Mouse (Mus musculus) embryo, embryonic 11 days (tissue): ENCODE results near the gene Suclg1.

Source experiments
- DNase-seq: peaks from one replicate; pipeline ENCODE4 v3.0.0-alpha.2; 2015

Suclg1 gene

DNA sequence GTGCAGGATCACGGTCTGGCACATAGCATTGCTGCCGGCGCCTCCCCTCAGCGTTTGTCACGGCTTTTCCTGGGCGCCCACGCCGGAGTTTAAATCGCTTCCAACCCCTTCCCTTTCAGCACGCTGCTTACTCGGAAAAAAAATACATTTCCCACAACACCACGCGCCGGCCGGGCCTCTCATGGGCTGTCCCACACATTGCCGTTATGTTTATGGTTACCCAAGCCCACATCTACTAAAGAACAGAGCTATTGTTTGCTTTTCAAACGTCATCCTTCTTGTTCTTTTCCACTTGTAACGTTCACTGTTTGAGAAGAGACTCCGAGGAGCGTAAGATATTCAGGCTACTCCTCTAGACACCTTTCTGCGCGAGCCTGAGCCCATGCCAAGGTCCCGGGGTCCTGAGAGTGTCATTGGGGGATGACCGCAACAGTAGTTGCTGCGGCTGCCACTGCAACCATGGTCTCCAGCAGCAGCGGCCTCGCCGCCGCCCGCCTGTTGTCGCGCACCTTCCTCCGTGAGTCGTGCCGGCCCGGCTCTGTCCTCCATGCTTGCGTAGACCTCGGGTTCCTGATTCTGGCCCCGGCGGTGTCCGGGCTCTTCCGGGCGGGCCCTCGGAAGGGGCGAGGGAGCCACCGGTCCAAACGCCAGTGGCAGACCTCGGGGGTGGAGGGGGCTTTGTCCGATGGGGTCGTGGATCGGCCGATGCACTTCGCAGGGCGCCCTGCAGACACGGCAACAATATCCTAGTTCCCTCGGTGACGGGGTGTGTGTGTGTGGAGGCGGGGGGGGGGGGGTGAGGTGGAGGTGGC is at the start of gene Suclg1:
Gene Suclg1 (plus strand): TSS at position 146 of the 812 bp plus-strand sequence.
- peak; percentile 93 for DNase-seq

DNA sequence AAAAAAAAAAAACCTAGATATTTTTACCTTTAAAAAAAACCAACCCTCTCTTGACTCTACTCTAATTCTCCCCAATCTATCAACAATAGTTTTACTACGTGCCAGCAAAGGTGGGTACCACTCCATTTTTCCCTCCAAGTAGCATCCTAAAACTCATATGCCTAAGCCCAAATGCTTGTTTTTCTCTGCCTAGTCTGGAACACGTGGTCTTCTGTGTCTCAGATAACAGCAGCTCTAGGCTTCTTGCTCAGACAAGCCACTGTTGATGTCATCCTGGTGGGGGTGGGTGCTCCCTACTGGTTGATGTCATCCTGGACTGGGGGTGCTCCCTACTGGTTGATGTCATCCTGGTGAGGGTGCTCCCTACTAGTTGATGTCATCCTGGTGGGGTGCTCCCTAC is 44.5 kb upstream of the Suclg1 start:
- DNase-seq = no peak

DNA sequence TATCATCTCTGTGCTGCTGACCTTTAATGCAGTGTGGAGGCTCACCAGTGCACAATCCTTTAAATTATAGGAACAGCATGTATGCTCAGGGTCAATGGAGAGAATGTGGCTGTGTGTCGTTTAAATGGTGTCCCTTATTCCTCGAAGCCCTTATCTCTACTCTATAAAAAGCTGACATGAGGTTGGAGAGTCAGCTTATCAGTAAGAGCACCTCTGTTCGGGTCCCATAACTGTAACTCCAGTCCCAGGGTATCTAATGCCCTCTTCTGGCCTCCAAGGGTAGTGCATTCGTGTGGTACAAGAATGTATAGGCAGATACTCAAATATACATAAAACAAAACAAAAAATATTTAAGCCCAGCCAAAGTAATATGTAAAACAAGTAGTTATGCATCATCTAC is 43.2 kb upstream of the Suclg1 start:
- no peak for DNase-seq

DNA sequence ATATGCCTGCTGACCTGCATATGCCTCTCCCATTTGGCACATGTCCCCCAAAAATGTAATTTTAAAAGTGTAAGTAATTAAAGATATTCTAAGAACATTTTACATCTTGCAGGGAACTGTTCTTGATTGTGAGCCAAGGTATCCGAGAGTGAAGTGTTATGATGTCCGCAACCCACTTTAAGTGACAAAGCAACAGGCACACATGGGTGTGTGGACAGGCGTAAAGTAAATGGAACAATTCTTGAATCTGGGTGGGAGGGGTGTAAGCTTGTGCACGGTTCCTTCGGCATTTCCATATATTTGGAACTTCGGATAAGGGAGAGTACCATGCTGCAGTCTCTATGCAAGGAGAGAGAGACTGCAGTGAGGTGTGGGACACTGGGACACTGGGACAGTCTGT is 38.6 kb upstream of the Suclg1 start:
- DNase-seq = no peak

DNA sequence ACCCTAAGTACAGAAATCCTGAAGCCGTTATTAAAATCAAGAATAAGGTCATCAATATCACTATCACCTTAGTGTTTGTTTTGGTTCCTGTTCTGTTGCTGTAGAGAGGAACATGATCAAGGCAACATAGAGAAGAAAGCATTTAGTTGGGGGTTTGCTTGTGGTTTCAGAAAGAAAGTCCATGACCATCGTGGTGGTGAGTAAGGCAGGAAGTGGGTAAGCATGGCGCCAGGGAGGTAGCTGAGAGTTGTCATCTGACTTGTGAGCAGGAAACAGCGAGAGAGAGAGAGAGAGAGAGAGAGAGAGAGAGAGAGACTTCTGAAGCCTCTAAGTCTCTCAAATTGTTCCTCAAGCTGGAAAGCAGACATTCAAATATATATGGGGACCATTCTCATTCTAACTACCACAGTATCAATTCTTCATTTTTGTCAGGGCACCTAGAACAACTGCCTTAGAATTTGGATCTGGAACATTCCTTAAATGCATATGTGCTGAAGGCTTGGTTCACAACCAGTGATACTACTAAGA is 37.7 kb upstream of the Suclg1 start:
- no peak for DNase-seq

DNA sequence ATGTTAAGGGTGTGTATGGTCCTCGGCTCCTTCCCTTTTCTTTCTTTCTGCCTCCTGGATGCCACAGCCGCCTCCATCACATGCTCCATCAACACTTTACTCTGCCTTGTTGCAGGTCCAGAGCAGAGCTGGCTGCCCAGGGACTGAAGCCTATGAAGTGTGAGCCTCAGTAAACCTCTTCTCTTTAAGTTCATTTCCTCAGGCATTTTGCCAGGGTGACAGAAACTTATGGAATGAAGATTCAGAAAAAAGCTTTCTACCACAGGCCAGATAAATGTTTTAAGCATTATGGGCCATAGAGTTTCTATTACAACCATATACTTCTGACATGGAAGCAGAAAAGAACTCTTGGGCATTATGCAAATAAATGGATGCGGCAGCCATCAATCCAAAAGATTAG is 37.1 kb upstream of the Suclg1 start:
- no peak for DNase-seq

DNA sequence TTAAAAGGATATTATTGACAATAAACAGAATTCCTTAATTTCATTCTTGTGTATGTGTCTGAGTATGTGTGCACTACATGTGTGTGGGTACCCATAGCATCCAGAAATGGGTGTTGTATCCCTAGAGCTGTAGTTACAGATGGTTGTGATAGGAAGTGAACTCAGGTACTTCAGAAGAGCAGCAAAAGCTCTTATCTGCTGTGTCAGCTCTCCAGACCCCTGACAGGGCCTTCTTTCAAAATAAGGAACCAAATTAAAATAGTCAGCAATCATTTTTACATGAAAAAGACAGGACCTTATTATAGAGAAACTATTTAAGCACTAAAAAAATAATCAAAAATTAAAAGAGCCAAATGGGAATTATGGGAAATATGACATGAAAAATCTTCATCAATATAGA is 36.6 kb upstream of the Suclg1 start:
- no peak for DNase-seq

DNA sequence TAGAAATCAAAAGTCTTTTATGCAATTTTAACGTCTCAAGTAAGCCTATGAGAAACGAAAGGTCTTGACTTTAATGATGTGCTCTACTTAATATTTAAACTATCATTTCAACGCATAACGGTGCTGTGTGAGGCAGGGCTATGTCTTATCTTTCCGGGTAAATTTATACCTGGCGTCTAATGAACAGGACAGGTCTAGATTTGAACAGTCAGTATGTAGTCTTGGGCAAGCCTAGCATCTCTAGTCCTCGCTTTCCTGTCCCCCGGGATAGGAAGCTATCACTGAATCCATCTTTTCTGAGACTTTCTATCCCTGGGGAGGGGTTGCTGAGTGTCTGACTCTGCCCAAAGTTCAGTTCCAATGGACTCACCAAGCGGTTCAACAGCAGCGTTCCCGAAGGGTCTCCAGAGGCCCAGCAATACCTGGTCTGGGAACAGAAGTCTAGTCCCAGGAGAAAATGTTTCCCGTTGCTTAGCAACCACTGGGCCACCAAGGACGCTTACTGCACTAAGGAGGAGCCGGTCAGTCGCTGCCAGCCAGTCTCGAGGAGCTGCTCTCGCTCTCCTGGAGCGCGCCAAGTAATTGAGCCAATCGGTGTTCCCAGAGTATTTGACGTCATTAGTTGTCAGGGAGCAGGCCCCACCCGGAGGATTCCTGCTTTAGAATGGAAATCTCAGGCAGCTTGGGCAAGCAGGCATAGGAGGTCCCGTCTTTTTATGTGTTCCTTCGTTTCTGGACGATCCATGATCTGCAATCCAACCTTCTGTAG is 26.8 kb upstream of the Suclg1 start, which contains the start of gene Dnah6:
Gene Dnah6 (minus strand): TSS at position 463 of the 769 bp plus-strand sequence.
- peak; percentile 93 for DNase-seq

DNA sequence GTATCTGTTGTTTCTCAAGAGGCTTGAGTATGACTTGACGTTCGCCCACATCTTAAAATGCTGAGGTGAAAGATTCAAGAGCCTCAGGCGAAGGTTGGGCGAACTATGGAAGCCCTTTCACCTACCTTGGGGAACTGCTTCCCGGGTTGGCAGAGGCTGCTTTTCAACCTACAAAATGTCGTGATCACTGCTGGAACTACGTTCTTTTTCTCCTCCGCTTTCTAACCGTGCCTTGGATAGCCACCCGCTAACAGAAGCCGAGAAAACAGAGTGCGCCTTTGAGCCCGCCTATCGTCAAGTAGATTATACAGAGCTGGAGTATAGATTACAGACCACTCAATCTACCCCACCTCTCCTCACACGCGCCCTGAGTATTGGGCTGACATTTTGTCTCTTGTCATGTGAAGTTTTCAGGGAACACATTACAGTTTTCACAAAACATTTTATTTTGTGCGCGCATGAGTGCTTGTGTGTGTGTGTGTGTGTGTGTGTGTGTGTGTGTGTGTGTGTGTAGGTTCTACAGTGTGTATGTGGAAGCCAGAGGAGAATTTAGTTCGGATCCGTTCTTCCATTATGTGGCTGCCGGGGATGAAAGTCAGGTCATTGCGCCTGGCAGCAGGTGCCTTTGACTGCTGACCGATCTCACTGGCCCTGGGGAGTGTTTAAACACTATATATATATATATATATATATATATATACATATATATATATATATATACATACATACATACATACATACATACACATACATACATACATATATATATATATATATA is 26.0 kb upstream of the Suclg1 start:
- DNase-seq = peak; percentile 16

DNA sequence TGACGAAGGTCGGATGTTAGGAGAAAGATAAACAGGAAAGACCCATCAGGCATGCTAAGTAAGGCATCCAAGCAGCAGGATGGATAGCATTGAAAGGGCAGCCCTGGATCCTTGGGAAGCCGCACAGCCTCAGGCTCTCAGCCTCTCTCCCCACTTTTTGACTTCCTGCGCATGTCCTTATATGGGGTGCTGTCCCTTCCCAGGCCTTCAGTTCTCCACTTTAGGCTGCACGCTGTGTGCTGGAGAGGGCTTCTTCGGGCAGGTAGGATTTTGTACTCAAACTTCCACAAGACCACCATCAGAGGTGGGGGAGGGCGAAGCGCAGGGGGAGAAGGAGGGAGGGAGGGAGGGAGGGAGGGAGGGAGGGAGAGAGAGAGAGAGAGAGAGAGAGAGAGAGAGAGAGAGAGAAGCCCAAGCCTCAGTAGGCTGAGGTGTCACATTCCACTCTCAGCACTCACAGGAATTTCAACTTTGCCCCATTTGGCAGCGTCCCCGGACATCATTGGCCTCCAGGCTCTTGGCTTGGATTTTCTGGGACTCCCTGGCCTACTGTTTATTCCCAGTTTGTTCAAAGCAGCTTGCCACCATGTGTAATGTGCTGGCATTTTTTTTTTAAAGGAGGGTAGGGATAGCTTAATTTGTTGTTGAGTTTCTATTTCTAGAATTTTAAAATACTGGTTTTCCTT is 25.2 kb upstream of the Suclg1 start:
- DNase-seq = peak; percentile 73

DNA sequence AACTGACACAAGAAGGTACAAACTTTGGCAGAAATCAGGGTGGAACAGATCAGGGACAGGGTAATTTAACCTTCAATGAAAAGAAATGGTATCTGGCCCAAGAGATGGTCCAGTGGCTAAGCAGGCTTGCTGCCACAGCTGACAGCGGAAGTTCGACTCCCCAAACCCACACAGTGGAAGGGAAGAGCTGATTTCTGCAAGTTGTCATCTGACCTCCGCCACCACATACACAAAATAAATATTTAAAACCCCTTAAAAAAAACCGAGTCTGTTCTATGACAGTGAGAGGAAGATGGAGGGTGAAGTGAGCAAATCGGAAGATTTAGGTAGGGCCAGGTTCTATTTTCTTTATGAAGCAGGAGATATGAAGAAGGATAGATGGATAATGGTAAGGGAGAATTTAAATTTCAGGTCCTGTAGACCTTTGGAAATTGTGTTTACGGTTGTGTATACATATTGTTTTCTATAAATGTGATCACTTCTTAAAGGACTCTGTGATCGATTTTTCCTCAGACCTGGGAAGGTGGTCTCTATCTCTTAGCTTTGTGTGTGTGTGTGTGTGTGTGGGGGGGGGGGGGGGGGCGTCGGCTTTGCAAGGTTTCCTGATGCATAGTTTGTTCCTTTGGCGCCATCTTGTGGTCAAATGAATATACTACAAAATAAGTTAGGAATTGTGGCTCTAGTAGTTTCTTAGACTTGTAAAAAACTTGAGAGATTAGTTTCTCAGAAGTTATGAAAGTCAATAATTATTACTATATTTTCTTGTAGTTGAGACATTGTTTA is 20.6 kb upstream of the Suclg1 start:
- peak; percentile 67 for DNase-seq

DNA sequence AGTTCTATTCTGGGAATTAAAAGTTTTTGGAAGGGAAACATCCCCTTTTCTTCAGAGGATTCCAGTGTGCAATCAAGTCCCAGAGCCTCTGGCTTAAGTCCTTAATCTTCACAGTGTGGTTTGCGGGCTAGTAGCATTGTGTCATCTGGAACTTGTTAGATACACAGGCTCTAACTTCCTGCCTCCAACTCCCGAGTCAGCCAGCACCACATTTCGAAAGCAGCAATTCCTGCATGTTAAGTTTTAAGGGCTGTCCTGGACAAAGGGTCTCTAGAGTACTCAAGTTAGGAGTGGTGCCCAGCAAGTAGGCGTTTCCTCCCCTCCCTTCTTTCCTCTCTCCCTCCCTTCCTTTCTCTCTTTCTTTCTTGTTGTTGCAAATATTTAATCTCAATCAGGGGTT is 19.8 kb upstream of the Suclg1 start:
- peak; percentile 66 for DNase-seq

DNA sequence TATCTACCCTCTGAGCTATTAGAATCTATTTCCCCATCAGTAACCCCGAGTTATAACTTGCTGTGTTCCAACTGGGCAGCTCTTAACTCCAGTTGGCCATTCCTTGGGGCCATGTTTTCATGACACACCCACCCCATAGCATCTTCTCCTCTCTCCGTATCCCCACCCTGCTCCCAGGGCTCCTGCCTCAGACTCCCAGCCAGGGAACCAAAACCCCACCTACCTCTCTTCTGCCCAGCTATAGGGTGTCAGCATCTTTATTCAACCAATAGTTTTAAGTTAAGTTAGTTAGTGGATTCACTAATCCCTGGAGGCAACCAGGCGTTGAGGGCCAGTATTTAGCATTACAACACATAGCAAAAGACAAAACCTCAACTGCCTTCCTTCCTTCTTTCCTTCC is 19.3 kb upstream of the Suclg1 start:
- DNase-seq = no peak

DNA sequence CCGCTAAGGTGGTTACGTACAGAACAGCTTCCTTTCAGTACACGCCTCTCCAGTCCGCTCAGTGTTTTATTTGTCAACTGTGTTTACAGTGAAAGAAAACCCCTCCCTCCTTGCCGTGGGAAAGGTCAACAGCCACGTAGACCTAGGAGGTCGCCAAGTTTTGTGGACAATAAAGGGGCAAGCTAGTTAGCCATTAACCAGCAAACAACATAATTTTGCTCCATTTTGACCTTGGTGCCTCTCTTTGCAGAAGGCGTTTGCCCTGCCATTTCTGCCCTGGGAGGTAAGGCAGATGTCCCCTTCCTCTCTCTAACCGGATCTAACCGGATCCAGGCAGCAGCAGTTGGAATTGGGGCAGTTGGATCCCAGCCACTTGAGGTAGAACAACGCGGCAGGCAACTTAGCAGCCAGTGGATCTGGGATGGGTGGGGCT is 16.0 kb upstream of the Suclg1 start:
- DNase-seq = no peak

DNA sequence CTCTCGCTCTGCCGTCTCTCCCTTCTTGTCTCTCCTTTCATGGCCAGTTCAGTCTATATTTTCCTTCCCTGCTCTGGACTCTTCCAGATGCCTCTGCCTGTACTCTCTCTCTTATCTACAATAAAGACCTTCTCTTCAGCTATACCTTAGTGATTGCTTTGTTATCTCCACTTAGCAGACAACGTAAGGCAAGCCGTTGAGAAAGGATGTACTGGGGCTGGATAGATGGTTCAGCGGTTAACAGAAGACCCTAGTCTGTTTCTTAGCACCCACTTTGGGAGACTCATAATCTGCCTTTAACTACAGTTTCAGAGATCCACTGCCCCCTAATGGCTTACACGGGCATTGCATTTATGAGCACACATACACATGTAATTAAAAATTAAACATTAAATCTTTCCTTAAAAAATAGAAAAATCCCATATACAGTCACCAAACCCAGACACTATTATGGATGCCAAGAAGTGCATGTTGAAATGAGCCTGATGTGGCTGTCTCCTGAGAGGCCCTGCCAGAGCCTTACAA is 14.9 kb upstream of the Suclg1 start:
- no peak for DNase-seq

DNA sequence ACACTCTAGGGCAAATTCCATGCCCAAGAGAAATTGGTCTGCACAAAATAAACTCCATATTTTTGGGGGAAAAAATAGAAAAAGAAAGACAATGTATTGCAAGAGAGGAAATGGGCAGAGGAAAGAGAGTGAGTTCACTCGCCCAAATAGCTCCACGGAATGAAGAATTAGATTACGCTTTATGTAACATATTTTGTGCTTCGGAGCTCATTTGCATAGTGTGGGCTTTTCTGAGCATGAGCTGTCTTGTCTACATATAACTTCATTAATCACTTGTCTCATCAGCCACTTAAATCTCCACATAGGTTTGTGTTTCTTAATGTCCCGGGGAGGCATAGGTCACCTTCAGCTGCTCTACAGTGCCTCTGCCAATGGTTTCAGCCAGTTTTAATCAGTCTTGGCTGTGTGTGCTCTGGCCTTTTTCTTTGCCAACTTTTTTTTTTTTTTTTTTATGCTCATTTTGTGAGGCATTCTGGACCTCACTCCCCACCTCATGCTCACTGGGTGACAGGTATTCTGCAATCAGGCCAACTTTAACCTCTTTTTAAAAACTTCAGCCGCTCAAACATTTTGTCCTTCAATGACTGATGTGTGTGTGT is 13.8 kb upstream of the Suclg1 start:
- no peak for DNase-seq

DNA sequence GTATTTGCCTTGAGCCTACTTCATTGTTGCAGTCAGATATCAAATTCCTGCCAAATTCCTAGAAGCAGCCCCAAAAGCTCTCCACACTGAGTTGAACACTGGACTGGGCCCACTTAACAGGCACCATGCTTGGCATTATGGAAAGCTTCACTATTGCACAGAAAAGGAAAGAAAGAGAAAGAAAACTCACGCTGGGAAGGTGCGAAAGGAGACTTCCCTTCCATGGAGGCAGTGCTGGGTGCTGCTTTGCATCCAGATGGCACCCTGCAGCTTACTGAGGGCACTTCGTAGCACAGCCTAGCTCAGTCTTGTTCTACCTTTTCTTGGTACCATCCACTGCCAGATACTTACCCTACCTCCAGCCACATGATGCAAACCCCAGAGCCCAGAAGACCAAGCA is 12.5 kb upstream of the Suclg1 start:
- no peak for DNase-seq

DNA sequence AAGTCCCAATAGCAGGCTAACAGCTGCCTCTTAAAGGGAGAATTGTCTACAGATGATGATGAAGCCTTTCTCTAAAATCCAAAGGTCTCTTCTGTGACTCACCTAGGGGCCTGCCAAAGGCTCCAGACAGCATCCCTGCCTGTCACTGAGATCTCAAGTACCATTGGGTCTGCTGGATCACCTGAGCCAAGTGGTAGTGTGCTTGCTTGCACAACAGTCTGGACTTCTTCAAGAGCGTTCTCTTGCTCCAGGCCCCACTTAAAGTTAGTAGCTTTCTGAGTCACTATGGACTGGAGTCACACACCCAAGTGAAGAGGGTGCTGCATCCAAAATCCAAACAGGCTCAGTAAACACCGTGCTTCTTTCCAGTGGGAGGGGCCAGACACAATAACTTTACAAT is 1.4 kb upstream of the Suclg1 start:
- no peak for DNase-seq

DNA sequence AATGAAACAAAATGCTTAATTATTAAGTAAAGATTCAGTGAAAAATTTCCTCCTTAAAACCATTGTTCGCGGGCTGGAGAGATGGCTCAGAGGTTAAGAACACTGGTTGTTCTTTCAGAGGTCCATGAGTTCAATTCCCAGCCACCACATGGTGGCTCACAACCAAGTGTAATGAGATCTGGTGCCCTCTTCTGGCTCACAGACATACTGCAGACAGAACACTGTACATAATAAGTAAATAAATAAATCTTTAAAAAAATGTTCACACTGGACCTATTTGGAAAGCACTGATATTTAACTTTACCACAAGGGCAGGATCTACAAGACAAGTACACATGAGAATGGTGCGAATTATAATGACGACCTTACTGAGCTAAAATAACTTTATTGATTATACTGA is 730 bp upstream of the Suclg1 start:
- peak; percentile 41 for DNase-seq

DNA sequence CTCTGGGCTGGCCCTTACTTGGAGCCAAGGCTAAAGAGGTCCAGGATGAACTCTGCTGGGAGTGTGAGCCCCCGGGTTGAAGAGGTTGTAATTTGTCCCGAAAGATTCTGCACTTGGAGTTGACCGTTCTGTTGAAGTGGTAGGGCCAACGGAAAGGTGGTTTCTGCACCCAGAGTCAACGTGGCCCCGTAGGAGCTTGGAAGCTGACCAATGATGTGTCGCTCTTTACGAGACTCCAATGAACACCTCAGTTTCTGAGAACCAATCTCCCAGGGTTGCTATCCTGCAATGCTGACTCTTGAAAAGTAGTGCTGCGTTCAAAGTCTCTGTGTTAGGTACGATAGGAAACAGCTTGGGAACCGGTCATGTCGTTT is 854 bp downstream of the Suclg1 start:
- peak; percentile 26 for DNase-seq

DNA sequence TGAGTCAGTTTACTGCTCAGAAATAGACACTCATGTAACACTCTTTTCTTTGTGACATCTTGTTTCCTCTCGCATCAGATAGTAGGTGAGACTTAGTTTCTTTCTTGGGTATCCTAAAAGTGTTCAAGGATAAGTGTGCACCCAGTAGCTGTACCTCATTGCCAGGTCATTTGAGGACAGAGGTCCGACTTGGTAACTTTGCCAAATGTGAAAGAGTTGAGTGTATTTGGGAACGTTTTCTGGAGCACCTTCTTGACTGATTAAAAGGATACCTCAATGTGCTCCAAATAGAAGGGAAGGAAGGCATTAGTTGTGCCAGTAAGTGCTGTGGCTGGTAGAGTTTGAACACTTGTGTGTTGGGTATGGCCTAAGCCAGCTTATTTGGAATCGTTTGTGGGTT is 1.7 kb downstream of the Suclg1 start:
- no peak for DNase-seq
